Mouse (Mus musculus) right cerebral cortex, postnatal 10 days (tissue): Measurements from ENCODE around the gene Srxn1.
A peak's percentile ranks its signal among the peaks of the same experiment; 100 is the strongest.
"Not testable (repeated sequence)": the region's sequence is repeated elsewhere in the genome, so short reads cannot be mapped to it uniquely, and the experiment has no call there.

Experiments used
- DNase-seq, 2 experiments: peaks; one replicate each; pipeline ENCODE4 v3.0.0; 2021; ENCODE audit warnings: low spot score in 2 of 2

The Srxn1 gene

DNA sequence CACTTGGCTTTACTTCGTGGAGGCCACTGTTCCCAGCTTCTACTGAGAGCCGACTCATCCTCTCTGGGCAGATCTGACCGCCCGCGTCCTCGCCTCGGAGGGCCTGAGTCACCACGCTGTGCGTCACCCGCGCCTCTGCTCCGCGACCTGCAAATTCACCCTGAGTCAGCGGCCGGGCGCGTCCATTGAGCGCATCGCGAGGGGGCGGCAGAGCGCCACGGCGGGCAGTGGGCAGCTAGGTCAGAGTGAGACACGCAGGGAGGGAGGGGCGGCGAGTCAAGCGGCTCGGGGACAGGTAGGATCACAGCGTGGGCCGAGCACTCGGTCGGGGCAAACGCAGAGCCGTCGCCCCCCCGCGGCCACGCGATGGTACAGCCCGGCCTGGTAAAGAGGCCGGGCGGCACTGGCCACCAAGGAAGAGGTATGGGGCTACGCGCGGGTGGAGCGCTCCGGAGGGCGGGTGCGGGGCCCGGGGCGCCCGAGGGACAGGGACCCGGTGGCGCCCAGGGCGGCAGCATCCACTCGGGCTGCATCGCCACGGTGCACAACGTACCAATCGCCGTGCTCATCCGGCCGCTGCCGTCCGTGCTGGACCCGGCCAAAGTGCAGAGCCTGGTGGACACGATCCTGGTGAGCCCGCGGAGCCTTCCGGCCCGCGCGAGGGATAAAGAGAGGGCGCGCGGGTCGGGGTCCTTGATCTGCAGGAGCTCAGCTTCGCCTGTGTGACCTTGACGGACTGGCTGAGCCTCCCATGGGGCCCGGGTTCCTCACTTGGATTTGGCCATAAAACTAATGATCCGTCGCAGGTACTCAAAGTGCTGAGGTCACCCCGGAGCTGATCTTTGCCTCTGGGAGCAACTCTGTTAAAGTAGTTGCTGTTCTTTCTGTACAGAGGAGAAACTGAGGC, at the start of gene Srxn1:
Gene Srxn1 (plus strand): TSS at position 199 of the 907 bp plus-strand sequence.
- peak; percentile 81 to 85 for DNase-seq

DNA sequence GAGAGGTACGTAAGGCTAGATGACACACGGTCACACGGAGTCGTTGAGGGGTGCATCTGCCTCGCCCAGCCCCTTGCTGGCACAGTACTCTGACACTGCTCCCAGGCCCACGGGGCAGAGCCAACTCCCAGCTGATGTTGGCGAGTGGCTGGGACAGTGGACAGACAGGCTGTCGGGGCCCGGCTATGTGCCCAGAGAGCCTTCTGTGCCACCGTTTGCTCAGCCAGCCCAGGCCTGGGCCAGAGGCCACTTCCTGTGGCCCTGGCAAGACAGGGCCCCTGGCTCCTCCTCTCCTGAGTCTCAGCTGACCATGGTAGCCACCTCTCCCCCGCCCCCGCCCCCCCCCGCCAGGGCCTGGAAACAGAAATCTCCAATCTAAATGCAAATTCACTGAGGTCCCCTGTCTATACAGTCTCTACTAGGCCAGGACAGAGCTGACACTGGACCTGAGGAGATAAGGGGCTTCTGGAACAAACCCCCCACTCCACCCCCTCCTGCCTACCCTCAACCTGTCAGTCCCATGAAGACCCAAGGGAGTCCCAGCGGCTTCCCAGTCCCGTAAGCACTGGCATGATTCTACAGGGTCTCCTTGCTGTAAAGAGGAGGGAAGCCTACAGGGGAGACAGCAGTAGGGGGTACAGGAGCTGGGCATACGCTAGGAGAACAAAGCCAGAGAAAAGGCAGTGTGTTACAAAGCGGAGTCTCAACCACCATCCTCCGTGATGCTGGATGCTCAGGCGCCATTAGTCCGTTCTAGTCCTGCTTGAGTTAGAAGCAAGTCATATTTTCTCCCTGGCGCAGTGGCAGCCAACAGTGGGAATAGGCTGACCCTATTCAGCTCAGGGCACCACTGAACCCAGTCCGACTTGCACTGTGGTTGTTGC, 48.7 kb upstream of the Srxn1 start:
- peak; percentile 61 to 68 for DNase-seq

DNA sequence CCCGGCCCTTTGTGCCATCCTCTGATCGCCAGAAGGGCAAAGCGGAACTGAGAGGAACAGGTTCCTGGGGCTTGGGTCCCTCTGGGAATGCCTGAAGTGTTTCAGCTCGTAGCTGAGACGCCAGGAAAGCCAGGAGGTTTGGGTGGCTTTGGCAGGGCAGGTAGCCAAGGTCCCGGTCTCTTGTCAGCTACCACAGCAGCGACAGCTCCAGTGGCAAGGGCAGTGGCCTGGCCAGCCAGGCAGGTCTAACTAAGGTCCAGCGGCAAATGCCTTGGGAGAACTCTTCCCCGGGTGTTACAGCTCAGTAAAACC, 48.1 kb upstream of the Srxn1 start:
- no peak for DNase-seq

DNA sequence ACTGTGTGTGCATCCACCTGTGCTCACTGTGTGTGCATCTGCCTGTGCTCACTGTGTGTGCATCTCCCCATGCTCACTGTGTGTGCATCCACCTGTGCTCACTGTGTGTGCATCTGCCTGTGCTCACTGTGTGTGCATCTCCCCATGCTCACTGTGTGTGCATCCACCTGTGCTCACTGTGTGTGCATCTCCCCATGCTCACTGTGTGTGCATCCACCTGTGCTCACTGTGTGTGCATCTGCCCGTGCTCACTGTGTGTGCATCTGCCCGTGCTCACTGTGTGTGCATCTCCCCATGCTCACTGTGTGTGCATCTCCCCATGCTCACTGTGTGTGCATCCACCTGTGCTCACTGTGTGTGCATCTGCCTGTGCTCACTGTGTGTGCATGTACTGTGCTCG, 42.5 kb upstream of the Srxn1 start:
- not testable (repeated sequence) for DNase-seq

DNA sequence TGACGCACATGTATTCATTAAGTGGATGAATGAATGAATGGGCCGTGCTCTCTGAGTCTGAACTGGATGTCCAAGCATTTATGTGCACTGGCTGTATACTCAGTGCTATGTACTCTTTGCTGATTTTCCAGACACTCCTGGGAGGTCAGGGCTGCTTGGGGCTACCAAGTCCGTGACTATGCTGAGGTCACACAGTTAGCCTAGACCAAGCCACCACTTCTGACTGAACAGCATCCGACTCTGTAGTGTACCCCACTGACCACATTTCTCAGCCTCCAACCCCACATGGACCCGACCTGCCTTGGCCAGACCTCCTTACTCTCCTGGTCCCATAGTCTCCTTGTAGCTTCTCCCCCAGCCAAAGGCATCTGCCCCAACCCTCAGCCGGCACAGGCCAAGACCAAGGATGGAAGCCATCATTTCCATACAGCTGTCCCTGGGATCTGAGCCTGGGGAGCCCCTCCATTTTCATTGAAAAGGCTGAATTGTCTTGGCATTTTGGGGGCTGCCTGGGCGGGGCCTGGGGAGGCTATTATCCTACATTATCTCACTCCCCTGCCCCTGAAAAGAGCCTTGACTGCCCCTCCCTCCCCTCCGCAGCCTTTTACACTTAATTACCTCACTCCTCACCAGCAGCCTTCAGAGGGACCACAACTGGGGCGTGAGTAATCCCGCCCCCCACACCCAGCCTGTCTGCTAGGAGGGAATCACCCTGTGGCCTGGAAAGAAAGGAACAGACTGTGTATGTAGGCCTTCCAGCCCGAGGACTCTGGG, 36.5 kb upstream of the Srxn1 start:
- no peak for DNase-seq

DNA sequence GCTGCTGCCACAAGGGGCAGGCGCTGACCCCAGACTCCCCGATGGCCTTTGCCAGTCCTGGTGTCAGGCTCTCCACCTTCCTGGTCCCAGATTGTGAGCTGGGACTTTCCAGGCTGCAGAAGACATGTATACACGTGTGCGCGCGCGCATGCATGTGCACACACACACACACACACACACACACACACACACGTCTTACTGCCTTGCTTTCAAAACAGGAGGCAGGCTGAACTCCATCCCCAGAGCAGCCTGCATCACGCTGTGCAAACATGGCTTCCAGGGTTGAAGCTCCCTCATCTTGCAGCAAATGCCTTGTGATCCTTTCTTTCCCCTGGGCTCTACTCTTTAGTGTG, 35.9 kb upstream of the Srxn1 start:
- no peak for DNase-seq

DNA sequence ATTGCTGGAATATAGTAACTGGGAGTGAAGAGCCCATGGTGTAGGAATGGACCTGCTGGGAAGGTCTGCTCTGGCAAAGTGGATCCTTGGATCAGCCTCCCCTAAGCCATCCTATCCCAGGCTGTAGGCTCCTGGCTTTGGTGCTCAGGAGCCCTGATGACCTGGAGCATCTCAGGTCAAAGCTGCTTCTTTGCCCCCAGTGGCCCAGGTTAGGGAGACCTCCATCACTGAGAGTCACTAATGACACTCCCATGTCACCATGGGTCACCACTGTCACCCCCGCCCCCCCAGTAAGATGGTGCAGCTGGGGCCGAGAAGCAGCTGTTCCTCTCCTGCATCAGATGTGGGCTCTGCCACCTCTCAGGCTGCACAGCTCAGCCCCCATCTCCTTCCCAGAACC, 35.4 kb upstream of the Srxn1 start:
- no peak for DNase-seq

DNA sequence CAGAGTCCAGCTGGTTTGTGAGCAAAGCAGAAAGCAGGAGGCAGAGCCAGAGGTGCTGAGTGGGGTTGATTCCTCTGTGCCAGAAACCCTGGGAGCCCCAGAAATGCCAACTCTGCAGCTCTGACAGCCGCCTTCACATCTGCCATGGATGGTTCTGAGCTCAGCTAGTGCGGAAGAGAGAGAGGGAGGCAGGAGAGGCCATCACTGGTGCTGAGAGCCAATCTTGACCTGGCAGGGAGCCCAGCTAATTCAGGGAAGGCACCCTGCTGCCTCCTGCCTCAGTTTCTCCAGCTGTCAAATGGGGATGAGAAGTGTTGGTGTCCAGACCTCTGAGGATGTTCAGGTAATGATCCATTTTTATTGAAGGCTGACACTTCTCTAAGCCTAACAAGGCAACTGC, 30.8 kb upstream of the Srxn1 start:
- no peak for DNase-seq

DNA sequence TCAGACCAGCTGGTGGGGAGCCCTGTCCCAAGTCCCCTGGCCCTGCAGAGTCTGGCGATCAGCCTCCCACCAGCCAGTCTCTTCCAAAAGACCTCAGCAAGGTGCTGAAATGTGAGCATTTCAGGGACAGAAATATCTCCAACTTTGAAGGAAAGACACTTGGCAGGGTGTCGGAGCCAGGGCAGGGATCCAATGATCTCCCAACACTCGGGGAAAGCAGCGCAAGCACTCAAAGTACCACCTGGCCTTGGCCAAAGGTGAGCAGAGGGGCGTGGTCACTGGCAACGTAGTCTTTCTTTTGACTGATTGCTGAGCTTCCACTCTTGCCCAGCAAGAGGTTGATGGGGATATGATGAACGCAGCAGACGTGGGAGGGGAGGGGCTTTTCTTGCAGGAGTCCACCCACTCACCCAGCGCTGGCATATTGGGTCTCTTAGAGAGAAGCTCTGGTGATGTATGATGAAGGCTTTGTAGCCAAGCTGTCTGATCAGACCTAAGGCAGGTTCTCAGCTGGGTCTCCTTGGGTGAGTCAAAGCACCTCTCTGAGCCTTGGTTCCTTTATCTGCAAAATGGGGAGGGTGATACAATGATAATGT, 29.9 kb upstream of the Srxn1 start:
- peak in 1 of 2 experiments; percentile 46 for DNase-seq

DNA sequence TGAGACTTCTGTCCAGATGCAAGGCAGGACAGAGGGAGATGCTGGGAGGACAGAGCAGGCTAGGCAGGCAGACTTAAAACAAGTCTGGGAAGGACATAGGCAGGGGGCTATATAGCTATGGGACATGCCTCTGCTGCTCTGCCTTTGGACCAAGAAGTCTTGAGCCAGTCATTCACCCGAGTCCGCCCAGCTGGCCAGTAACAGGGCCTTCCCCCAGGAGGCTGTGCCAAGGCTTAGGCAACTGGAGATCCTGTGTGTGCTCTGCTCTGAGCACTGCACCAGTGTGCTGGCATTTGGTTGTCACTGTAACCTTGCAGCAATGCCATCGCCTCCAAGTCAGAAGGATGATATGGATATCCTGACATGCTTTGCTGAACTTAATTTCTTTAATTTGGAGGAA, 28.0 kb upstream of the Srxn1 start:
- DNase-seq = no peak

DNA sequence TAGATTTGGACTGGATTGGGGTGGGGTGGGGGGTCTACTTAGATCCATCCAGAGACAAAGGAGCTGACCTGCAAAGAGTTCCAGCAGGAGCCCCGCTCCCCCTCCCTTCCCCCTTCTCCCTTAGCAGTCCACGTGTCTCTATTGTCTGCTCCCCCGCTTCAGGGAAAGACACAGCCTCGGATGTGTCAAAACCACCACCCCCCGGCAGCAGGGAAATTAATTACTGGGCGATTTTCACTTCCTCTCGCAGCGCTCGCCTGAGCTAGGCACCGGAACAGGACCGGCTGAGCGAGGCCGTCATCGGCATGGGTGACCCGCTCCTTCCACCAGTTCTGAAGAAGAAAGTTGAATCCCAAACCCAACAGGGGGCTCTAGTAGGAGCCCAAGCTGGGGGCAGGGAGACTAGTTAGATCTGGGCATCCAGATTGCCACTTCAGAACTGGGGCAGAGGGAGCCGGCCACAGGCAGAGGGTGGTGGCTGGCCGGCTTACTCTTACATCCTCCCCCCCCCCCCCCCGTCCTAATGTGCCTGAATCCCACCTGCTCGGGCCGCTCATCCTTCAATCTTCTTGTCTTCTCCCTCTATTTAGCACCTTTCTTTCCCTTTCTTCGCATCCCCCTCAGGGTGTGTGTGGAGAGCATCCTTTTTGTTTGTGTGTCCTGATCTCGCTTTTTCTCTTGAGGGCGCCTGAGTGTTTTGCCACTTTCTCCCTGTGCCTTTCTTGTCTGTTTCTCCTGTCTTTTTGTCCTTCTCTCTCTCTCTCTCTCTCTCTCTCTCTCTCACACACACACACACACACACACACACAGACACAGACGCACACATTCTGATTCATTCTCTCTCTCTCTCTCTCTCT, 24.4 kb upstream of the Srxn1 start, which contains the start of gene Scrt2:
Gene Scrt2 (plus strand): TSS at position 845 of the 857 bp plus-strand sequence.
- peak; percentile 50 to 59 for DNase-seq

DNA sequence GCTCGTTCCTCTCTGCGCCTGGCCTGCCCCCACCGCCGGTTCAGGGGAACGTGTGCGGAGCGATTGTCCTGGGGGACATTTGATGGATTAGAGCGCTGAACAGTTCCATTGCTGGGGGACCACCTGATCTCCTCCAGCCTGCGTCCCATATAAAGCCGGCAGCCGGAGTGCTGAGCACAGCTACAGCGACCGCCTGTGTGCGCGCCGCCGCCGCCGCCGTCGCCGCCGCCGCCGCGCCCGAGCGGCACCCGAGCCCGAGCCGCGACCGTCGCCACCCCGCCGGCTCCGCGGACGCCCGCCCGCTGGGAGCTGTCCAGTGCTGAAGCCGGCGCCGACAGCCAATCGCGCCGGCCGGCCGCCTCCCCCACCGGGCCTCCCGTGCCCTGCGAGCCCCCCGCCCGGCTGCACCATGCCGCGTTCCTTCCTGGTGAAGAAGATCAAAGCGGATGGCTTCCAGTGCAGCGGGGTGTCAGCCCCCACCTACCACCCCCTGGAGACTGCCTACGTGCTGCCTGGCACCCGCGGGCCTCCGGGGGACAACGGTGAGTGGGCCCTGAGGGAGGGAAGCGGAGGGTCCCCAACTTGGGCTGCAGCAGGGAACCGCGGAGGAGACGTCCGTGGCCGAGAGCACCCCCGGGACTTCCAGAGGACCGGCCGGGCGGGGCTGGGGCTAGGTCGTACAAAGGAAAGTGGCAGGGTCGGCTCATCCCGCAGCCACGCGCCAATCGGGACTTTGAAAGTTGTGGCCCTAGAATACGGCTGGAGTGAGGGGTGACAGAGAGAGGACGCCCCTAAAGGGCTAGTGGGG, 23.5 kb upstream of the Srxn1 start:
- peak; percentile 76 to 78 for DNase-seq

DNA sequence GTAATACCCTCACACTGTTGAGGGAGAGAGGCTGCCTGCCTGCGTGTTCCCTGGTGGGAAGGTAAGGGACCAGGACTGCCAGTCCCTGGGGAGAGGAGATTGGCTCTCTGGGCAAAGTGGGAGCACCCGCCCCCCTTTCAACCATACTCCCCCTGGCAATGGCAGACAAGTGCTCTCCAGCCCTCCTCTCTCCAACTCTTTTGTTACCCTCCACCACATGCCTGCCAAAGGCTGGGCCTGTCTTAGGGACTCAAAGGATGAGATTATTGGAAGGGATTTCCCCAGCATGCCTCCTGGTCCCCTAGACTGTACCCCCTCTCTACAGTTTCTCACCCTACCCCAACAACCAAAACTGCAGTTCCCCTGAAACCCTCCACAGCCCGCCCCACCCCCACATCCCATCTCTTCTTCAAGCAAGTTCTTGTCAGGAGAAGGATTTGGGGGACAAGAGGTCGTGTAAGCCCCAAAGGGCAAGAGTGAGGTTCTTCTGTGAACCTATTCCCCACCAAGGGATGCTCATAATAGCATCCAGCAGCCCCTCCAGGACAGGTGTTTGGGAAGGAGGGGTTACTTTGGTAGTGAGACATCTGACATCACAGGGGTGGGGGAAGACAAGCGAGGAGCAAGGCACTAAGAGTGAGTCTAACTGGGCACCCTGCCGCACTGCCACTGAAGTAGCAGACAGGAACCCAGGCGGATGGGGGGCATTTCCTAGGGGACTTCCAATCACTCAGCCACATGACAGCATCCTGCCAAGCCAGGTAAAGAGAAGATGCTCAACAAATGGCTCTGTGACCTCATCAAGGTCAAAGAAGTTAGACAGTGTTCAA, 22.6 kb upstream of the Srxn1 start:
- DNase-seq = peak in 1 of 2 experiments; percentile 46

DNA sequence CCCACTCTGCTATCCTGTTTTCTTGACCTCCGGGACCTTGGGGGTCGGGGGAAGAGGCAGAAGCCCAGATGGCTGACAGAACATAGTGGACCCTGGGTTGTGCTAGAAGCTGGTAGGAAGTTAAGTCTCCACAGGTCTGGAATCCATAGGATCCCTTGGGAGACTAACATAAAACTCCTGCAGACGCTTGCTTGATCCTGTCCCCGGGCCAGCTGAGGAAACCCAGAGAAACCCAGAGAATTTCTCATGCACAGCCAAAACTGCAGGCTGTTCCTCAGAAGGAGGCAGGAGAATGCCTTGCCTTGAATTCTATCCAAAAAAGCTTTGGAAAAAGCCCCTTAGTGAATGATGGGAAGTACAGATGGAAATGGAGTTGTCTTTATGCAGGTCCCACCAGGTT, 21.9 kb upstream of the Srxn1 start:
- DNase-seq = peak; percentile 51 to 53

DNA sequence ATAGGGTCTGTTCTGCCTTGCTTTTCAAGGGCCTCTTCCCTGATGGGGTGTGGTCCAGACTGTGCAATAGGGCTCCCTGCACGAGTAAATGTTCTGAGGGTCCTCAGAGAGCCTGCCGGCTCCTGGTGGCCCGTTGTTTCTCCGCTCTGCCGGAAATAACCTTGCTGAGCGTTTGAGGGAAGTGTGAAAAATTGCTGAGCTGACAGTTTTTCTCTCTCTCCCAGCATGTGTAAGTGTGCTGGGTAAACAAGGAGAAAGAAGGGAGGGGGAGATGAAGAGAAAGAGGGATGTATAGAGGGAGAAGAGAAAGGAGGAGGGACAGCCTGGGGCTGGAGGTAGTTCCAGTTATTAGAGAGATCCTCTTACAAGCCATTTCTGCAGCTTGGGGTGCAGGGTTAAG, 21.0 kb upstream of the Srxn1 start:
- DNase-seq = no peak

DNA sequence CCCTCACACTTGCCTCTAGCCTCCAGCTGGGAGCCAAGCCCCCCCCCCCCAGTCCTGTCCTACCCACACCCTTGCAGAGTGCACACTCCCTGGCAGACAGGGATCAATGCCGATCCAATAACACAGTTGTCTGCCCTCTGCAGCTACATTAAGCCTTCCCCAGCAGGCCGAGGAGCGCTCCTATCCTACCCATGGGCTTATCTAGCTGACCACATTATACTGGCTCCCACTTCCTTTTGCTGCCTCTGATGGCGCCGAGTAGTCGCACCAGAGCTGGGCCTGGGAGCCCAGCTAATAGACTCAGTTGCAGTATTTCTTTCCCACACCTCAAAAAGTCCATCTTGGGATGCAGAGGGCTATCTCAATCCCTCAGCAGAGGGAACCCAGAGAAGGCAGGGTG, 19.9 kb upstream of the Srxn1 start:
- no peak for DNase-seq

DNA sequence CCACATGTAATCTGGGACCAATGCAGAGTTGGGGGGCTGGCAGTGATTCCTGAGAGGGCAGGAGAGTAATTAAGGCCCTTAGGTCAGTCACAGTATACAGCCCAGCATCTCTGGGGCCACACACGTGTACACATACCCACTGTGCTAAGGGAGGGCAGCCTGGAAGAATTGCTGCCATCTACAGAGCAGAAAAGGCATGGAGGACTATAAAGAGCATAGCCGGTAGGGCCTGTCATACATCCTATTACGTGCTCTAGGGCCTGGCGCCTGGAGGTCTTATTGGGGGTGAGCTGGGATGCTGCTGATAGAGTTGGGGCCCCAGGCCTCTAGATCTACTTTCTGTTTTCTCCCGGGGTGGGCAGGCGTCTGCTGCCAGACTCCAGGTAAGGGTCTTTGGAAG, 18.9 kb upstream of the Srxn1 start:
- DNase-seq = peak in 1 of 2 experiments; percentile 37

DNA sequence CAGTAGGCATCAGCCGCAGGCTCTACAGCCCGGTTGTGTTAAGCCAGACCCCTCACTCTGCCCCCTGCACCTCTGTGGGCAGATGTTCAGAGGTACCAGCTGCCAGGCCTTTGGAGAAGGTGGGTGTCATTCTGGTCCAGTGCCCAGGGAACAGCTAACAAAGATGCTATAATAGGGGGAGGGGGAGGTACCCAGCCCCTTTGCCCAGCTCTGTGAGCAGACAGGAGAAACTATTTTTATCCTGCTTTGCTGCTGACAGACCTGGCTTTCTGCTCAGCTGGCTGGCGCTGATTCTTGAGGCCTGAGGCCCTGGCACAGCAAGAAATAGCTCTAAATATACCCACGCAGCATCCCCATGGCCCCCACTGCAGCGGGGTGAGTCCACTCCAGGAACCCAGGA, 18.2 kb upstream of the Srxn1 start:
- peak; percentile 39 to 55 for DNase-seq

DNA sequence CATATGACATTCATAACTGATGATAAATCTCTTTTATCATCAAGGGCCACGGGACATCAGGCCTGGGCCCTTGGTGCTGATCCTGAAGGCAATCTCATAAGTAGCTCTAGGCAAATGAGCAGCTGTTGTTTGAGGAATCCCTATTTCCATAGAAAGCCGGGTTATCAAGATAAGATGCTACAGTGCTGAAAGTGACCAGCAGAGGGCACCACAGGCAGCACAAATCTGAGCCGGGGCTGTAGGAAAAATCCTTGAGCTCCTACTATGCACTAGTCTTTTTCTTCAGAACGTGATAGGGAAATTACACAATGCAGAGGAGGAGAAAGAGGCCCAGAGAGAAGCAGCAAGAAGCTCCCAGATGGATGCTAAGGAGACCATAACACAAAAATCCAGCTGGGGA, 16.2 kb upstream of the Srxn1 start:
- peak; percentile 66 to 76 for DNase-seq
